Mouse (Mus musculus) C2C12 (cell line): ENCODE measurements around the gene Deaf1.

Experiments used
- CEBPB ChIP-seq: IDR thresholded peaks from one replicate; pipeline ENCODE4 v1.6.1; 2011; ENCODE audit warnings: low read depth, mild to moderate bottlenecking, control low read depth, moderate library complexity
- CTCF ChIP-seq: IDR thresholded peaks from one replicate; pipeline ENCODE4 v1.5.1; 2011; ENCODE audit not compliant: control insufficient read depth, insufficient read depth, insufficient read length
- FOSL1 ChIP-seq: IDR thresholded peaks from one replicate; pipeline ENCODE4 v1.8.0; 2011; ENCODE audit warnings: mild to moderate bottlenecking, low read length; ENCODE audit not compliant: poor library complexity, insufficient read depth, severe bottlenecking
- MAX ChIP-seq: IDR thresholded peaks from one replicate; pipeline ENCODE4 v1.6.1; 2011; ENCODE audit warnings: mild to moderate bottlenecking, control low read depth
- MYOG ChIP-seq: IDR thresholded peaks from one replicate; pipeline ENCODE4 v1.6.1; 2011; ENCODE audit not compliant: control insufficient read depth, insufficient read length; ENCODE audit errors: extremely low read depth
- USF1 ChIP-seq: IDR thresholded peaks from one replicate; pipeline ENCODE4 v1.6.1; 2011; ENCODE audit warnings: low read depth, mild to moderate bottlenecking, control low read depth, moderate library complexity

DNA sequence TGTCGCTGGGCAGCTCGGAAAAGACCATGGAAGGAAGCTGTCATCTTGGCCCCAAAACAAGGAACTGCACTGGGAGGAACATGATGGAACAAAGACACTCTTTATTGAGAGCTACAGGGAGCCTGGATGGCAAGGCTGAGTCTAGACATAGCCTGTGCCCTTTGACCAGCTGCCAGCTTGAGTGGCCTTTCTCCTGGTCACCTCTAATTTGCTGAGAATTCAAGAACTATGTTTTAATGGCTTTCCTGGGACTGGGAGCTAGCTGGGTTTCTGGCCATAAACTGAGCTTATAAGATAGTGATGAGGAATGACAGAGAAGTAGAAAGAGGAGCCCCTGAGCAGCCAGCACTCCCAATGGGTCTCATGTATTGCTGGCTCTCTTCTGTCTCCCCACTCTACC lies 15.7 kb upstream of the Deaf1 start:
- no peak for TF ChIP-seq CTCF
- no peak for TF ChIP-seq FOSL1
- TF ChIP-seq CEBPB: no peak
- no peak for TF ChIP-seq MYOG
- TF ChIP-seq USF1: no peak
- TF ChIP-seq MAX: no peak
